8 mouse cellular contexts compared by ENCODE assay signal in genomic region chr8:74935308-74935707, GRCm38 (mm10). TPM values are rescaled to one million over a fixed set of nuclear protein-coding genes. Genes with fewer than 3 reads are reported as not detected.
DNase-seq lines count a peak whose midpoint lies in the region; ATAC-seq and TF ChIP-seq lines count a peak whose summit lies in the region.

No protein-coding gene starts in this region.

- H3K4me3 ChIP-seq in forebrain, embryonic 14.5 days (ENCODE audit: low read depth, low read length), result no peak overlapping the region
- H3K4me3 ChIP-seq in hindbrain, postnatal 0 days (ENCODE audit: low read length), result no peak overlapping the region
- H3K4me3 ChIP-seq in midbrain, embryonic 12.5 days, result no peak overlapping the region
- H3K4me3 ChIP-seq in stomach, postnatal 0 days (ENCODE audit: low read depth, low read length), result no peak overlapping the region

- no peaks in the 10 kb centered on the region for H3K36me3 ChIP-seq in forebrain, embryonic 14.5 days (ENCODE audit: control insufficient read depth, insufficient read depth, low read length)
- no peaks in the 10 kb centered on the region for H3K36me3 ChIP-seq in hindbrain, postnatal 0 days (ENCODE audit: insufficient read depth, low read length)
- H3K36me3 ChIP-seq in midbrain, embryonic 12.5 days, result no peaks in the 10 kb centered on the region
- no peaks in the 10 kb centered on the region for H3K36me3 ChIP-seq in stomach, postnatal 0 days (ENCODE audit: control insufficient read depth, insufficient read depth, low read length)

- H3K4me1 ChIP-seq in forebrain, embryonic 14.5 days (ENCODE audit: control insufficient read depth, insufficient read depth, low read length), result no peaks in the 10 kb centered on the region
- no peaks in the 10 kb centered on the region for H3K4me1 ChIP-seq in hindbrain, postnatal 0 days (ENCODE audit: insufficient read depth, low read length)
- peaks cover 5% of the 10 kb centered on the region; the same call in 1 of the 2 replicates for H3K4me1 ChIP-seq in midbrain, embryonic 12.5 days
- no peaks in the 10 kb centered on the region for H3K4me1 ChIP-seq in stomach, postnatal 0 days (replicated peaks; ENCODE audit: control insufficient read depth, insufficient read depth)

- ATAC-seq in forebrain, embryonic 14.5 days, result peak; percentile 82
- ATAC-seq in hindbrain, postnatal 0 days, result peak; percentile 82
- ATAC-seq in midbrain, embryonic 12.5 days (ENCODE audit: low FRiP score, low read depth), result peak; percentile 73
- ATAC-seq in stomach, postnatal 0 days (ENCODE audit: low FRiP score, low TSS enrichment), result peak; percentile 45; the same call in 1 of the 2 replicates

- TF ChIP-seq EP300 in stomach, postnatal 0 days (optimal IDR thresholded peaks at IDR 0.05), result no peak

- no peaks in the 10 kb centered on the region for H3K27me3 ChIP-seq in forebrain, embryonic 14.5 days (replicated peaks; ENCODE audit: control insufficient read depth, insufficient read depth, low read length)
- H3K27me3 ChIP-seq in hindbrain, postnatal 0 days (ENCODE audit: insufficient read depth, low read length), result no peaks in the 10 kb centered on the region
- no peaks in the 10 kb centered on the region for H3K27me3 ChIP-seq in midbrain, embryonic 12.5 days
- H3K27me3 ChIP-seq in stomach, postnatal 0 days (ENCODE audit: control insufficient read depth, insufficient read depth, low read length), result no peaks in the 10 kb centered on the region

- intact Hi-C loops in left cerebral cortex, postnatal 14 days (cut with DNase I), result no loop called here

- 14% methylated on average over 6 of the region's 6 CpGs for WGBS in forebrain, embryonic 14.5 days
- 26% methylated on average over 6 of the region's 6 CpGs for WGBS in hindbrain, postnatal 0 days
- 20% methylated on average over 6 of the region's 6 CpGs for WGBS in midbrain, embryonic 12.5 days
- WGBS in stomach, postnatal 0 days, result 28% methylated on average over 6 of the region's 6 CpGs

- peak; percentile 48 for DNase-seq in ovary, postnatal 14 days (ENCODE audit: low spot score)
- no peak for DNase-seq in ovary, postnatal 10 days (ENCODE audit: low spot score)
- DNase-seq in c-Kit-positive CD71-positive TER-119-negative erythroid progenitor cells, embryonic 14.5 days (ENCODE audit: low read depth), result peak; percentile 35
- DNase-seq in forebrain, embryonic 14.5 days (ENCODE audit: low spot score), result peak; percentile 86
- DNase-seq in hindbrain, postnatal 0 days (ENCODE audit: low spot score), result peak; percentile 87
- DNase-seq in left cerebral cortex, postnatal 14 days (ENCODE audit: low spot score in 2 of 2), result peak; percentile 57 to 76
- DNase-seq in stomach, postnatal 0 days (ENCODE audit: low spot score), result peak; percentile 28

- no peak overlapping the region for H3K4me2 ChIP-seq in forebrain, embryonic 14.5 days (ENCODE audit: low read length)
- H3K4me2 ChIP-seq in hindbrain, postnatal 0 days (ENCODE audit: low read depth, low read length), result no peak overlapping the region
- no peak overlapping the region for H3K4me2 ChIP-seq in midbrain, embryonic 12.5 days (replicated peaks)
- no peak overlapping the region for H3K4me2 ChIP-seq in stomach, postnatal 0 days (replicated peaks; ENCODE audit: low read depth)

- TF ChIP-seq CTCF in hindbrain, postnatal 0 days (IDR thresholded peaks at IDR 0.05; ENCODE audit: low read depth), result peak; percentile 86
- TF ChIP-seq CTCF in stomach, postnatal 0 days (IDR thresholded peaks at IDR 0.05; ENCODE audit: low read depth), result peak; percentile 83

- no peak overlapping the region for H3K27ac ChIP-seq in forebrain, embryonic 14.5 days (ENCODE audit: low read depth, low read length)
- no peak overlapping the region for H3K27ac ChIP-seq in hindbrain, postnatal 0 days
- no peak overlapping the region for H3K27ac ChIP-seq in midbrain, embryonic 12.5 days (replicated peaks)
- H3K27ac ChIP-seq in stomach, postnatal 0 days (replicated peaks), result no peak overlapping the region

- H3K9ac ChIP-seq in forebrain, embryonic 14.5 days (ENCODE audit: low read length), result no peak overlapping the region
- no peak overlapping the region for H3K9ac ChIP-seq in hindbrain, postnatal 0 days (replicated peaks; ENCODE audit: low read length)
- no peak overlapping the region for H3K9ac ChIP-seq in midbrain, embryonic 12.5 days (replicated peaks)
- no peak overlapping the region for H3K9ac ChIP-seq in stomach, postnatal 0 days (ENCODE audit: low read length)

- no peaks in the 10 kb centered on the region for H3K9me3 ChIP-seq in forebrain, embryonic 14.5 days (replicated peaks; ENCODE audit: control insufficient read depth, low read length)
- H3K9me3 ChIP-seq in hindbrain, postnatal 0 days (ENCODE audit: low read length), result no peaks in the 10 kb centered on the region
- H3K9me3 ChIP-seq in midbrain, embryonic 12.5 days, result no peaks in the 10 kb centered on the region
- H3K9me3 ChIP-seq in stomach, postnatal 0 days (ENCODE audit: control insufficient read depth, low read length), result no peaks in the 10 kb centered on the region

RNA-seq across cellular contexts. Expression of gene Hmgxb4, which starts 57.8 kb away (rescaled TPM):
- polyA plus RNA-seq in forebrain, embryonic 14.5 days (2014; fragmentation: Nextera tagmentation; extraction: Ambion mirVana), result 50.0 and 56.9 TPM in 2 replicates
- 29.7 and 66.9 TPM in 2 replicates for total RNA-seq in hindbrain, postnatal 0 days (2014; rRNA removed)
- polyA plus RNA-seq in hindbrain, postnatal 0 days (2015; fragmentation: Nextera tagmentation; extraction: Ambion mirVana), result 24.7 and 30.0 TPM in 2 replicates
- 10 to 100 TPM; 21.4 to 22.1 TPM for total RNA-seq in left cerebral cortex, postnatal 14 days (2021)
- polyA plus RNA-seq in midbrain, embryonic 12.5 days (2016; fragmentation: Nextera tagmentation; extraction: Ambion mirVana), result 41.8 and 47.9 TPM in 2 replicates
- 9.9 and 11.4 TPM in 2 replicates for polyA plus RNA-seq in stomach, postnatal 0 days (2015; fragmentation: Nextera tagmentation; extraction: Ambion mirVana)
